Mouse (Mus musculus): Measurements from ENCODE around the gene Tlcd1. TPM values are rescaled to one million over a fixed set of nuclear protein-coding genes. Genes with fewer than 3 reads are reported as not detected.
A peak's percentile ranks its signal among the peaks of the same experiment; 100 is the strongest.
"Not testable (repeated sequence)": the region's sequence is repeated elsewhere in the genome, so short reads cannot be mapped to it uniquely, and the experiment has no call there.

Gene Tlcd1
- polyA plus RNA-seq (2012; rRNA removed), result 13.1 and 15.4 TPM in 2 replicates

DNA sequence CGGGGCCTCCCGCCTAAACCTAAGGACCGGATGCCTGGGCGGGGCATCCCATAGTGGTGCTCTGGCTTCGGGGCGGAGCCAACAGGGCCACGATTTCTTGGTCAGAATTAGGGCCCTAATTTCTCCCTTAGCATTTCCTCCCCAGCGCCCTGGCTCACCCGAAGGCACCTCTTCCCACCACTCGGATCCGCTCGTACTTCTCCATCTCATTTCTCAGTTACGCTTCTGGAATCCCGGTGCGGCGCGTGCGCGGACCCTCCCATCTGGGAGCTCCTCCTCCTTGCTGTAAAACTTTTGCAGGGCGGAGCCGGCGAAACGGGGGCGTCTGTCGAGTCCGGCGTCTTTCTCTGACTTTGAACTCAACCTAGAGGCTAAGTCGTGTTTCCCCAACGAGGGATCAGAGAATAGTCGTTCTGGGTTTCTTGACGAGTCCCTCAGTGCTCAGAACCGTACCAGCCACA is at the start of gene Tlcd1, which contains the start of gene Nek8:
Gene Tlcd1, plus strand, starts transcription at position 310 of the 461 bp plus-strand sequence.
Gene Nek8, minus strand, starts transcription at position 274 of the 461 bp plus-strand sequence.
- peak; percentile 92 for DNase-seq (ENCODE audit: low read depth)
- TF ChIP-seq POLR2A (IDR thresholded peaks at IDR 0.05; ENCODE audit: borderline replicate concordance, extremely low read depth, insufficient read depth, insufficient read length, poor library complexity, severe bottlenecking) (no peak), CTCF (IDR thresholded peaks at IDR 0.05; ENCODE audit: borderline replicate concordance, extremely low read depth, insufficient read depth, insufficient read length) (no peak)

DNA sequence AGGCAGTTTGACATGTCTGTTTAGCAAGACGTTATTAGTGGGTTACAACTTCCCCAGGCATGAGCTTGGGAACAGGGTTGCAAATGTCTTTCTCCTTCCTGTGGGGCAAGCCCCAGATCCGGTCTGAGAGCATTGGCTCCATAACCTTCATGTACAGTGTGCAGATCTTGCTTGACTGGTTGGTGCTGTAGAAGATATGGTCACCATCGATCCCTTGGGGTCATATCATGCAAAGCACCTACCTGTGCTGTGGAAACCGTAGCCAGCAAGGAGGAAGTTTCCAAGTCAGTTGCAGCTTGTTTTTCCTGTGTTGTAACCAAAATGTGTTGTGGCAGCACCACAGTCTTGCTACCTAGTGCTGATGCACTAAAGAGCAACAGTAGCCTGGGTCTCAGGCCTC is 49.8 kb upstream of the Tlcd1 start:
- DNase-seq (ENCODE audit: low read depth), result no peak
- TF ChIP-seq POLR2A (IDR thresholded peaks at IDR 0.05; ENCODE audit: borderline replicate concordance, extremely low read depth, insufficient read depth, insufficient read length, poor library complexity, severe bottlenecking) (no peak), CTCF (IDR thresholded peaks at IDR 0.05; ENCODE audit: borderline replicate concordance, extremely low read depth, insufficient read depth, insufficient read length) (no peak)

DNA sequence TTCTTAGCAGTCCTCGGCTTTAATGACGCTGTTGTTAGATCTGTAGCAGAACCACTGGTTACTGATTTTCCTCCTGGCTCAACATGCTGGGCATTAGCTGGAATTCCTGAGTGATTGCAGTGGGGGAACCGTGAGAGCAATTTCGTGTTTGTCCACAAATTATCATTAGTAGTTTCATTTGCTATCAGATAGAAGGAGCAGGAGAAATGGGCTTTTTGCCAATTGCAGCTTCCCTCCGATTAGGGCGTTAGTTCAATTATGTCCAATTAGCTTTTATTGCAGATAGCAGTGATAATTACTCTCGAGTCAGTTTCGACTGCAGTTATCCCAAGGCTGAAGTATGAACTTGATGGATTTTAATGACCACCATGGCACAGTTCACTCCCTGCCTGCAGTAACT is 47.1 kb upstream of the Tlcd1 start:
- no peak for TF ChIP-seq CTCF (IDR thresholded peaks at IDR 0.05; ENCODE audit: borderline replicate concordance, extremely low read depth, insufficient read depth, insufficient read length)
- DNase-seq (ENCODE audit: low read depth), result peak; percentile 66

DNA sequence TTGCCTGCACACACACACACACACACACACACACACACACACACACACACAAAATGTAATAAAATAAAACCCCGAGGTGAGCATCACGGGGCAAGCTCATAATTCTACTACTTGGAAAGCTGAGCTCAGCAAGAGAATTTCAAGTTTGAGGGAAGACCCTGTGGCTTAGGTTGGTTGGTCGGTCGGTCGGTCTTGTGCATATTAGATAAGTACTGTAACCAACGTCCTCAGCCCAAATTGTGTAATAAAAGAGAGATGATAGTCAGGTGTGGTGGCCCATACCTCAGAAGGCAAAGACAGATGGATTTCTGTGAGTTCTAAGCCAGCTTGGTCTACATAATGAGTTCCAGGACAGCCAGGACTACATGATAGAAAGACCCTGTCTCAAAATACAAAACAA is 42.6 kb upstream of the Tlcd1 start:
- no peak for DNase-seq (ENCODE audit: low read depth)
- TF ChIP-seq POLR2A (IDR thresholded peaks at IDR 0.05; ENCODE audit: borderline replicate concordance, extremely low read depth, insufficient read depth, insufficient read length, poor library complexity, severe bottlenecking), result no peak
- no peak for TF ChIP-seq CTCF (IDR thresholded peaks at IDR 0.05; ENCODE audit: borderline replicate concordance, extremely low read depth, insufficient read depth, insufficient read length)

DNA sequence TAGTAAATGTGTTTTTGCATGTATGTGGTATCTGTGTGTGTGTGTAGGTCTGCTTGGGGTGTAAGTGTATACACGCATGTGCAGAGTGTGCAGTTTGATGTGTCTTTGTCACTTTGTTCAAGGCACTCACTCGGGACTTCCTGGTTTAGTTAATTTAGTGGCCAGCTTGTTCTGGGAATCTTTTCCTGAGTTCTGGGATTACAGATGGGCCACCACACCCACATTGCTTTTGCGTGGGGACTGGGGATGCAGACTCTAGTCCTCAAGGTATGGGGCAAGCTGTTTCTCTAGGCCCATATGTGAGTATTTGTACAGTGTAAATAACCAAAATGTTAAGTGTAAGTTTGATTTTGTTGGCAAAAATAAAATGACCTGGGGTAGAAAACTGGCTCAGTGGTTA is 42.2 kb upstream of the Tlcd1 start:
- no peak for DNase-seq (ENCODE audit: low read depth)
- TF ChIP-seq CTCF (IDR thresholded peaks at IDR 0.05; ENCODE audit: borderline replicate concordance, extremely low read depth, insufficient read depth, insufficient read length), result no peak
- no peak for TF ChIP-seq POLR2A (IDR thresholded peaks at IDR 0.05; ENCODE audit: borderline replicate concordance, extremely low read depth, insufficient read depth, insufficient read length, poor library complexity, severe bottlenecking)

DNA sequence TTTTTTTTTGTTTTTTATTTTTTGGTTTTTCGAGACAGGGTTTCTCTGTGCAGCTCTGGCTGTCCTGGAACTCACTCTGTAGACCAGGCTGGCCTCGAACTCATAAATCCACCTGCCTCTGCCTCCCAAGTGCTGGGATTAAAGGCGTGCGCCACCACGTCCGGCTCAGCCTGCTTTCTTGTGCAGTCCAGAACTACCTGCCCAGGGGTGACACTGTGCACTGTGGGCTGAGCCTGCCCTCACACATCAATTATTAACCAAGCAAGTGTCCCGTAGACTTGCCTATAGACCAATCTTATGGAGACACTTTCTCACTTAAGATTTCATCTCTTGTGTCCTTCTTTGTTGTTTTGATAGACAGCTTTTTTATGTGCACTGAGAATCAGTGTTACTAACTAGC is 41.2 kb upstream of the Tlcd1 start:
- not testable (repeated sequence) for DNase-seq (ENCODE audit: low read depth)

DNA sequence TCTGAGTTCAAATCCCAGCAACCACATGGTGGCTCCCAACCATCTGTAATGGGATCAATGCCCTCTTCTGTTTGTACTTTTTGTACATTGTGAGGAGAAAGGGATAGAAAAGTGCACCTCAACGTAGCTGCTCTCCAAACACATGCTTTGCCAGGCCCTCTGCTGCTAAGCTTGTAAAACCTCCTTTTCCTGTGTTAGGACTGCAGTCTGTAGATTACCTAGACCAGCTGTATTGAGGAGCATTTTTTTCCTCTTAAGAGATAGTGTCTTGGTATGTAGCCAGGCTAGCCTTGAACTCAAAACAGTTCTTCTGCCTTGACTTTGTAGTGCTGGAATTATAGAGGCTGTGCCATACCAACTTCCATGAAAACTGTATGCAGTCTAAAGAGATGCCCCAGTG is 40.4 kb upstream of the Tlcd1 start:
- no peak for TF ChIP-seq CTCF (IDR thresholded peaks at IDR 0.05; ENCODE audit: borderline replicate concordance, extremely low read depth, insufficient read depth, insufficient read length)
- TF ChIP-seq POLR2A (IDR thresholded peaks at IDR 0.05; ENCODE audit: borderline replicate concordance, extremely low read depth, insufficient read depth, insufficient read length, poor library complexity, severe bottlenecking), result no peak
- no peak for DNase-seq (ENCODE audit: low read depth)

DNA sequence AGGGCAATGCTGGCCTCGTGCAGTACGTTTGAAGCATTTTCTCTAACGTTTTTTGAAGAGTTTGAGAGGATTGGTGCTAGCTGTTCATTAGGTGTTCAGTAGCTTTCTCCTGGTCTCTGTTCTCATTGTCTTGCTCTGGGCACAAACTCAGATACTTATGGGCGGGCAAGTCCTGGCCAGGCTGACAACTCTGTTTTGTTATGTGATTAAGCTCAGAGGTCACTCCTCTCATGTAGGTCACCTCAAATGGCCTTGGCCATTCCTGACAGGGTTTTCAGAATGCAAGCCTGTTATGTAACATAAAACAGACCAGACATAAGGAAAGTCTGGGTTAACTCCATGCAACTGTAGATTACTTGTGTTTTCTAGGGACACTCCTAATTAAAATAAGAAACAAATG is 38.9 kb upstream of the Tlcd1 start:
- no peak for DNase-seq (ENCODE audit: low read depth)
- TF ChIP-seq POLR2A (IDR thresholded peaks at IDR 0.05; ENCODE audit: borderline replicate concordance, extremely low read depth, insufficient read depth, insufficient read length, poor library complexity, severe bottlenecking) (no peak), CTCF (IDR thresholded peaks at IDR 0.05; ENCODE audit: borderline replicate concordance, extremely low read depth, insufficient read depth, insufficient read length) (no peak)

DNA sequence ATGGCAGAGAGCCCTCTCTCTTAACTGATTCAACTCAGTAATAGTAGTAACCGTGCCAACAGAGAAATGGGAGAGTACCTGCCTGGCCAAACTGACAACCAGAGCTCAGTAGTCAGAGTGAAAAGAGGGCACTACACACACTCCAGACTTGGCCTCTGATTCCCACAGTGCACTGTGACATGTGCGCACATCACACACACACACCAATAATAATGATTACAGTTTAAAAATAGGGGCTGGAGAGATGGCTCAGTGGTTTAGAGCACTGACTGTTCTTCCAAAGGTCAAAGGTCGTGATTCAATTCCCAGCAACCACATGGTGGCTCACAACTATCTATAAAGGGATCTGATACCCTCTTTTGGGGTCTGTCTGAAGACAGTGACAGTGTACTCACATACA is 38.5 kb upstream of the Tlcd1 start:
- TF ChIP-seq CTCF (IDR thresholded peaks at IDR 0.05; ENCODE audit: borderline replicate concordance, extremely low read depth, insufficient read depth, insufficient read length), result no peak
- TF ChIP-seq POLR2A (IDR thresholded peaks at IDR 0.05; ENCODE audit: borderline replicate concordance, extremely low read depth, insufficient read depth, insufficient read length, poor library complexity, severe bottlenecking), result no peak
- no peak for DNase-seq (ENCODE audit: low read depth)

DNA sequence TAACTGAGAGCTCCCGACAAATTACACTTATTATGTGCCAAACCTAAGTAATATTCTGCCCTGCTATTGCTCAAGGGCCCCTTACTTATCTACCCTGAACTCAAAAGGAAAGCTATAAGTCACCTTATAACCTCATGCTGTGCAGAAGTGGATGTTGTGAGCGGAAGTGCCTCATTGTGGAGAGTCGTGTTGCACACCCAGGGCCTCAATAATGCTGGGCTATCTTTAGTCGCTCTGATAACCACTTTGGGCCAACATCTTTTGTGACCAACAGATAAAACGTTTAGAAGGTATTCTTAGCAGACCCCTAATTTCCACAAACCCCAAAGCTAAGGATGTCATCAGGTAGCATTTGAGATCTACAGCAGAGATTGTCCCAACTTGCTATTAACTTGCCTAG is 35.8 kb upstream of the Tlcd1 start:
- no peak for TF ChIP-seq POLR2A (IDR thresholded peaks at IDR 0.05; ENCODE audit: borderline replicate concordance, extremely low read depth, insufficient read depth, insufficient read length, poor library complexity, severe bottlenecking)
- no peak for TF ChIP-seq CTCF (IDR thresholded peaks at IDR 0.05; ENCODE audit: borderline replicate concordance, extremely low read depth, insufficient read depth, insufficient read length)

DNA sequence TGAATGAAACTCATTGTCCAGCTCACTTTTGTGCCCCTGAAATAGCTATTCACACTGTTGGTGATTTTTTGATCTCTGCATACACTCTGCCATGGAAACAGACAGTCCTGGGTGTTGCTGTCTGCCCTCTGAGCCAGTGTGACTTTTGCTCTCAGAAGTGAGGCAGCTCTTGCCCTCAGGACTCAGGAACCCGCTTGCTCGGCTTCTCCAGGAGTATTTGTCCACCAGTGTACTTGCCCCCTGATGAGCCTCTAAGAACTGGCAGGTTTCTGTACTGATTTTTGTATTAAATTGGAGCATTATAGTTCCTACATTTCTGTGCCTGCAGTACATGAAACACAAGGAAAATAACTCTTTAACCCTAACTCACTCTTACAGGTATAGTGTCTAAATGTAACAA is 33.0 kb upstream of the Tlcd1 start:
- TF ChIP-seq POLR2A (IDR thresholded peaks at IDR 0.05; ENCODE audit: borderline replicate concordance, extremely low read depth, insufficient read depth, insufficient read length, poor library complexity, severe bottlenecking), result no peak
- TF ChIP-seq CTCF (IDR thresholded peaks at IDR 0.05; ENCODE audit: borderline replicate concordance, extremely low read depth, insufficient read depth, insufficient read length), result no peak
- no peak for DNase-seq (ENCODE audit: low read depth)

More for the DNA sequence above, 35.8 kb upstream of the Tlcd1 start:
- DNase-seq (ENCODE audit: low read depth), result no peak

DNA sequence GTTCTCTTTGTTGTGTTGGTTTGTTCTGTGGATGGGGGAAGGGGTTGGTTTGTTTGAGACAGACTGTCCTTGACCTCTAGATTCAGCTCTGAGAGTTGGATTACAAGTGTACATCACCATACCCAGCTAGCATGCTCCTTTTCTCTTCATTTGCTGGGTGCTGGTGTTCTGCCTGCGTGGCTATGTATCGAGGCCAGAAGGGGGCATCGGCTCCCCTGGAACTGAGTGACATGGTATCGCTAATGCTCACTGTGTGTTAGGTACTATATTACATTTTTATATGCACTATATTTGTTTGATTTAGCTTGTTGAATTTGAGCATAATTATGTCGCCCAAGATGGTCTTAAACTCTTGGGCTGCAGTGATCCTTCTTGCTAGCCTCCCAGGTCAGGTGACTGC is 30.3 kb upstream of the Tlcd1 start:
- no peak for DNase-seq (ENCODE audit: low read depth)
- TF ChIP-seq CTCF (IDR thresholded peaks at IDR 0.05; ENCODE audit: borderline replicate concordance, extremely low read depth, insufficient read depth, insufficient read length), result peak; percentile 24; the same call in 1 of the 2 replicates
- TF ChIP-seq POLR2A (IDR thresholded peaks at IDR 0.05; ENCODE audit: borderline replicate concordance, extremely low read depth, insufficient read depth, insufficient read length, poor library complexity, severe bottlenecking), result no peak
